Mouse (Mus musculus) lung, postnatal 10 days (tissue): ENCODE measurements around the gene Slc4a4.

Experiments
- DNase-seq: peaks from one replicate; pipeline ENCODE4 v3.0.0; 2021

Gene Slc4a4

GRCm38 (mm10) chr5:88917630-88918029 lies 31.0 kb downstream of the Slc4a4 start:
- DNase-seq: no peak

GRCm38 (mm10) chr5:88918538-88918937 lies 31.9 kb downstream of the Slc4a4 start:
- no peak for DNase-seq

- DNase-seq: no peak
Measured at GRCm38 (mm10) chr5:88925576-88925975, 39.0 kb downstream of the Slc4a4 start.

- DNase-seq: peak; percentile 60
Measured at GRCm38 (mm10) chr5:88928201-88928916, 41.7 kb downstream of the Slc4a4 start.

GRCm38 (mm10) chr5:88929392-88930094 lies 42.9 kb downstream of the Slc4a4 start:
- DNase-seq: peak; percentile 92

GRCm38 (mm10) chr5:88930129-88930528 lies 43.5 kb downstream of the Slc4a4 start:
- DNase-seq: no peak

GRCm38 (mm10) chr5:88930611-88931010 lies 44.0 kb downstream of the Slc4a4 start:
- no peak for DNase-seq

GRCm38 (mm10) chr5:88931176-88931575 lies 44.6 kb downstream of the Slc4a4 start:
- DNase-seq: no peak

- DNase-seq: no peak
Measured at GRCm38 (mm10) chr5:88933454-88933853, 46.8 kb downstream of the Slc4a4 start.

GRCm38 (mm10) chr5:88933946-88934345 lies 47.3 kb downstream of the Slc4a4 start:
- no peak for DNase-seq

GRCm38 (mm10) chr5:88938208-88938607 lies 51.6 kb downstream of the Slc4a4 start:
- no peak for DNase-seq

- no peak for DNase-seq
Measured at GRCm38 (mm10) chr5:88939151-88939550, 52.5 kb downstream of the Slc4a4 start.

GRCm38 (mm10) chr5:88939782-88940181 lies 53.2 kb downstream of the Slc4a4 start:
- no peak for DNase-seq

GRCm38 (mm10) chr5:88941905-88942304 lies 55.3 kb downstream of the Slc4a4 start:
- DNase-seq: no peak

- no peak for DNase-seq
Measured at GRCm38 (mm10) chr5:88945661-88946339, 59.2 kb downstream of the Slc4a4 start.

- no peak for DNase-seq
Measured at GRCm38 (mm10) chr5:88950337-88950736, 63.7 kb downstream of the Slc4a4 start.

GRCm38 (mm10) chr5:88952757-88953577 lies 66.3 kb downstream of the Slc4a4 start:
- DNase-seq: no peak

GRCm38 (mm10) chr5:88957735-88958134 lies 71.1 kb downstream of the Slc4a4 start:
- DNase-seq: no peak

GRCm38 (mm10) chr5:88958966-88959365 lies 72.3 kb downstream of the Slc4a4 start:
- DNase-seq: no peak

GRCm38 (mm10) chr5:88959412-88959811 lies 72.8 kb downstream of the Slc4a4 start:
- DNase-seq: no peak

GRCm38 (mm10) chr5:88960342-88961105 lies 73.9 kb downstream of the Slc4a4 start:
- DNase-seq: no peak

GRCm38 (mm10) chr5:88961351-88961761 lies 74.7 kb downstream of the Slc4a4 start:
- no peak for DNase-seq
